Mouse (Mus musculus) lung, adult 2 months (tissue): ENCODE data around the gene Tmem255b.

Experiments
- CTCF ChIP-seq: fragments of 200-500 bp; IDR thresholded peaks from 2 replicates; pipeline ENCODE4 v1.5.1; 2011; ENCODE audit warnings: mild to moderate bottlenecking, low read length, control low read depth; ENCODE audit not compliant: insufficient read depth
- POLR2A ChIP-seq: fragments of 200-500 bp; IDR thresholded peaks from 2 replicates; pipeline ENCODE4 v1.6.1; 2011; ENCODE audit warnings: low read depth, mild to moderate bottlenecking, control low read depth, low read length, borderline replicate concordance; ENCODE audit errors: extremely low read depth

GRCm38 (mm10) chr8:13512677-13513076 is 77.7 kb downstream of the Tmem255b start:
- TF ChIP-seq CTCF (no peak), POLR2A (no peak)
